Mouse (Mus musculus) brain, embryonic 14.5 days (tissue): ENCODE measurements around the gene Fer.

Source experiments
- CTCF ChIP-seq: fragments of 200-500 bp; IDR thresholded peaks from 2 replicates; pipeline ENCODE4 v1.5.1; 2012; ENCODE audit warnings: inconsistent platforms, mild to moderate bottlenecking, moderate library complexity, borderline replicate concordance; ENCODE audit not compliant: insufficient read depth, insufficient read length; ENCODE audit errors: extremely low read depth
- POLR2A ChIP-seq: fragments of 200-500 bp; IDR thresholded peaks from 2 replicates; pipeline ENCODE4 v1.6.1; 2012; ENCODE audit warnings: mild to moderate bottlenecking, inconsistent platforms, borderline replicate concordance; ENCODE audit not compliant: poor library complexity, insufficient read depth, insufficient read length, severe bottlenecking; ENCODE audit errors: extremely low read depth

- no peak for TF ChIP-seq POLR2A
- no peak for TF ChIP-seq CTCF
Observed at GRCm38 (mm10) chr17:63849151-63849550, 13.7 kb upstream of the Fer start.
